17 mouse cellular contexts compared by ENCODE assay signal in the genomic region with DNA sequence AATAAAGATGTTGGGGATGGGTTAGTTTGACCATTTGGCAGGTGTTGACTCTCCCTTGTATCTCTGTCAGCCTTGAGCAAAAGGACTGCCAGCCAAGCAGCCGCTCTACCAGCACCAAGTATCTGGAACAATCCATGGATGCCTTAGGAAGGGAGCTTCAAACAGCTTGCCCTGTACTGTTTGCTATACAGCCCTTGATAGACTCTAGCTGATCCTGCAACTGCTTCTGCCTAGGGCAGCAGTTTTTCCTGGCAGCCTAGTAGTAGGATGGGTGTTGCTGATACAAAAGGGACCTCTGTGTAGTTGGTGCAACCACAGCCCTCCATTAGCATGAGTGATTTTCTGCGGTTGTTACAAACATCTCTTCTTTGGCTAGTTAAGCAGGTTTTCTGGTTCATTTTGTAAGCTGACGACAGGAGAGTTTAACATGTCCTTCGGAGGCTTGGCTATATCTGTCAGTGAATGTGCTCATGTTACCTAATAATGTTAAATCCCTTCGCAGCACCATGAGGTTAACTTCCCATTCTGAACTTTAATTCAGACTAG. TPM values are rescaled to one million over a fixed set of nuclear protein-coding genes. Genes with fewer than 3 reads are reported as not detected.
DNase-seq lines count a peak whose midpoint lies in the region; ATAC-seq and TF ChIP-seq lines count a peak whose summit lies in the region.
"Had no signal": no experiment of that assay in that cellular context is flagged by ENCODE, and none has a peak within 500 bp of the region (broad histone marks: within the 10 kb centered on the region; RNA-seq: fewer than 3 reads in every experiment).

No protein-coding gene starts in this region.

- H3K9me3 ChIP-seq in lung, postnatal 0 days (ENCODE audit: low read length): no peaks in the 10 kb centered on the region
- no peaks in the 10 kb centered on the region for H3K9me3 ChIP-seq in embryonic facial prominence, embryonic 15.5 days (replicated peaks)
- H3K9me3 ChIP-seq: embryonic facial prominence, embryonic 12.5 days; heart, embryonic 15.5 days had no signal

- ATAC-seq in lung, postnatal 0 days: no peak
- ATAC-seq in embryonic facial prominence, embryonic 15.5 days (ENCODE audit: insufficient number of reproducible peaks, low FRiP score, low TSS enrichment, low read depth): no peak
- ATAC-seq: midbrain, embryonic 16.5 days had no signal

- H3K36me3 ChIP-seq in lung, postnatal 0 days (ENCODE audit: insufficient read depth, low read length): no peaks in the 10 kb centered on the region
- H3K36me3 ChIP-seq in embryonic facial prominence, embryonic 15.5 days: no peaks in the 10 kb centered on the region
- H3K36me3 ChIP-seq: embryonic facial prominence, embryonic 12.5 days; heart, embryonic 15.5 days had no signal

- WGBS in lung, postnatal 0 days: 70% methylated on average over 5 of the region's 5 CpGs
- 70% methylated on average over 5 of the region's 5 CpGs for WGBS in lung, adult 2 months
- 48% methylated on average over 5 of the region's 5 CpGs for WGBS in embryonic facial prominence, embryonic 15.5 days

- no peak for DNase-seq in gastrocnemius, adult 2 months
- no peak for DNase-seq in gastrocnemius, postnatal 4 days (ENCODE audit: low spot score in 2 of 2)
- peak; percentile 47 for DNase-seq in lung, postnatal 0 days (ENCODE audit: low spot score)
- DNase-seq in lung, adult 2 months: no peak
- no peak for DNase-seq in gastrocnemius, postnatal 25 days
- DNase-seq in right cerebral cortex, postnatal 14 days: no peak
- DNase-seq: adrenal gland, adult 8-10 months; cerebellum, adult 11 months; gastrocnemius, postnatal 10 days; kidney, adult 11 months; lung, postnatal 10 days; right cerebral cortex, postnatal 4 days; thymus, adult 2 months had no signal

- H3K4me1 ChIP-seq in lung, postnatal 0 days (ENCODE audit: insufficient read depth, low read depth, low read length): no peaks in the 10 kb centered on the region
- H3K4me1 ChIP-seq in lung, adult 2 months (ENCODE audit: control insufficient read depth, insufficient read depth, low read length): no peaks in the 10 kb centered on the region; the same call in 1 of the 2 replicates
- H3K4me1 ChIP-seq in embryonic facial prominence, embryonic 15.5 days: 0 out of 2 replicates have a peak, but pooled peaks cover 17% of the 10 kb centered on the region

- TF ChIP-seq CTCF in gastrocnemius, adult 2 months (IDR thresholded peaks at IDR 0.05): no peak
- no peak for TF ChIP-seq CTCF in lung, postnatal 0 days (IDR thresholded peaks at IDR 0.05)
- no peak for TF ChIP-seq CTCF in lung, adult 2 months (IDR thresholded peaks at IDR 0.05; ENCODE audit: insufficient read depth, low read length)

- no peak overlapping the region for H3K4me2 ChIP-seq in lung, postnatal 0 days (replicated peaks; ENCODE audit: low read depth, low read length)
- H3K4me2 ChIP-seq in embryonic facial prominence, embryonic 15.5 days (replicated peaks): no peak overlapping the region

- no peaks in the 10 kb centered on the region for H3K27me3 ChIP-seq in lung, postnatal 0 days (replicated peaks; ENCODE audit: insufficient read depth, low read length)
- no peaks in the 10 kb centered on the region for H3K27me3 ChIP-seq in embryonic facial prominence, embryonic 15.5 days
- H3K27me3 ChIP-seq: embryonic facial prominence, embryonic 12.5 days; heart, embryonic 15.5 days had no signal

- intact Hi-C loops in gastrocnemius, adult 2 months (cut with DNase I): no loop called here

- no peak overlapping the region for H3K4me3 ChIP-seq in gastrocnemius, adult 2 months
- no peak overlapping the region for H3K4me3 ChIP-seq in lung, postnatal 0 days (ENCODE audit: low read depth, low read length)
- H3K4me3 ChIP-seq in lung, adult 2 months (replicated peaks; ENCODE audit: extremely low read depth, low read depth, low read length): no peak overlapping the region
- no peak overlapping the region for H3K4me3 ChIP-seq in embryonic facial prominence, embryonic 15.5 days (replicated peaks)
- H3K4me3 ChIP-seq: embryonic facial prominence, embryonic 12.5 days had no signal

- no peak for TF ChIP-seq EP300 in lung, postnatal 0 days (IDR thresholded peaks at IDR 0.05)

- TF ChIP-seq POLR2A in lung, adult 2 months (IDR thresholded peaks at IDR 0.05; ENCODE audit: borderline replicate concordance, extremely low read depth, low read depth, low read length): no peak

- H3K9ac ChIP-seq in lung, postnatal 0 days (replicated peaks; ENCODE audit: low read depth): no peak overlapping the region
- no peak overlapping the region for H3K9ac ChIP-seq in embryonic facial prominence, embryonic 15.5 days
- H3K9ac ChIP-seq: embryonic facial prominence, embryonic 12.5 days; heart, embryonic 15.5 days had no signal

- H3K27ac ChIP-seq in gastrocnemius, adult 2 months: peak overlapping the region; percentile 99
- no peak overlapping the region for H3K27ac ChIP-seq in lung, postnatal 0 days (ENCODE audit: low read length)
- 0 out of 2 replicates have a peak overlapping the region, but pooled peaks have one; percentile 3 for H3K27ac ChIP-seq in embryonic facial prominence, embryonic 15.5 days (replicated peaks)

RNA-seq across cellular contexts. Expression of a gene that starts 1.7 kb away (rescaled TPM):
- 10 to 100 TPM; 24.8 to 29.0 TPM for total RNA-seq in gastrocnemius, adult 2 months (2021)
- total RNA-seq in gastrocnemius, postnatal 4 days (2021): 10 to 100 TPM; 31.9 to 36.0 TPM
- 11.6 and 12.1 TPM in 2 replicates for polyA plus RNA-seq in lung, postnatal 0 days (2015; fragmentation: Nextera tagmentation; extraction: Ambion mirVana)
- polyA plus RNA-seq in lung, adult 2 months (2012; rRNA removed): 5.4 and 6.6 TPM in 2 replicates
- 9.8 and 10.1 TPM in 2 replicates for polyA plus RNA-seq in embryonic facial prominence, embryonic 15.5 days (2015; fragmentation: Nextera tagmentation; extraction: Ambion mirVana)
- total RNA-seq in gastrocnemius, postnatal 25 days (2021): 10 to 100 TPM; 22.0 to 23.6 TPM
